Mouse (Mus musculus): Measurements from ENCODE around the gene Zfp775. TPM values are rescaled to one million over a fixed set of nuclear protein-coding genes. Genes with fewer than 3 reads are reported as not detected.

The Zfp775 gene
- polyA plus RNA-seq, 1 experiment from 2014 or later, result 11.1 TPM

DNA sequence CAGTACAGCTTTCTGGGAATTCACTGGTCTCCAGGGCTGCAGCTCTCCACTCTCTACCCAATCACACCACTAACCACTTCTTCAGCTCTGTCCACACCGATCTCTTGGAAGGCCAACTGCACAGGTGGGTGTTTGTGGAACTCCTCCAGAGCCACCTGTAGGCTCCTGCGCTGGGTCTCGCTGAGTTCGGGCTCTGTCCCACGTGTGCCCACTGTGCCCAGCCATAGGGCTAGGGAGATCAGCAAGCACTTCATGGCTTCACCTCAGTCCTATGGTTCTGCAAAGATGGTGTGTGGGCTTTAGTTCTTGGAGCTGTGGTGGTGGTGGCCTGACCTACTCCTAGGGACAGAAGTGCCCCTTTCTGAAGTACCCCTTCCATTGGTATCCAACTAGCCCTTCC is 29.8 kb upstream of the Zfp775 start:
- 84% methylated on average over 5 of the region's 5 CpGs for WGBS
- DNase-seq (ENCODE audit: extremely low spot score, low spot score), result no peak
- peaks cover 10% of the 10 kb centered on the region for H3K4me1 ChIP-seq
- H3K9me3 ChIP-seq, result no peaks in the 10 kb centered on the region; the same call in 1 of the 2 replicates
- no peak overlapping the region for H3K27ac ChIP-seq
- H3K27me3 ChIP-seq (ENCODE audit: poor library complexity, severe bottlenecking), result no peaks in the 10 kb centered on the region
- H3K4me3 ChIP-seq, result no peak overlapping the region
- peaks cover 22% of the 10 kb centered on the region for H3K36me3 ChIP-seq (replicated peaks)

DNA sequence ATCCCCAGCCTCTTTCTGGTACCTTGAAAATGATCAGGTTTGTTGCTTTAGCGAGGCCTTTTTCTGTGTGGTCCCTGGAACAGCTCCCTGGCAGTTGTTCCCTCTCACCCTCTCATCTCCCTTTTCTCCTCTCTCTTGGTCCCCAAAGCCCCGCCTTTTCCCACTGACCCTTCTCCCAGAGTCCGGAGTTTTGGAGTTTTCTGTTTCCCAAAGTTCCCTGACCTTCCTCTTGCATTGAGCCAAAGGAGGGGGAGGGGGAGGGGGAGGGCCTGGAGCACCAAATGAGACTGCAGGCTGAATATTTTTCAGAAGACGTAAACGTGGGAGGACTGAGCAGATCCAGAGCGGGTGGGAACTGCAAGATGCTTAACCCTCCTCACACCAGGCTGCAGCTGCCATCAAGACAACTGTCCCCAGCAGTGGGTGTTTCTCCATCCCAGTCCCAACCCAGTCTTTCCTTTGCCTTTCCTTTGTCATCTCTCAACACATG is 29.2 kb upstream of the Zfp775 start, which contains the start of gene Rarres2:
Gene Rarres2 (minus strand): TSS at position 218 of the 490 bp plus-strand sequence.
- Histone ChIP-seq H3K4me3 (no peak within 1 kb of the TSS), H3K9me3 (no peaks in the 10 kb centered on the region; the same call in 1 of the 2 replicates), H3K36me3 (replicated peaks) (peaks cover 22% of the 10 kb centered on the region), H3K27me3 (ENCODE audit: poor library complexity, severe bottlenecking) (no peaks in the 10 kb centered on the region), H3K27ac (no peak within 1 kb of the TSS), H3K4me1 (peaks cover 10% of the 10 kb centered on the region)
- no peak for DNase-seq (ENCODE audit: extremely low spot score, low spot score)
- 50% methylated on average over 6 of the region's 6 CpGs for WGBS

DNA sequence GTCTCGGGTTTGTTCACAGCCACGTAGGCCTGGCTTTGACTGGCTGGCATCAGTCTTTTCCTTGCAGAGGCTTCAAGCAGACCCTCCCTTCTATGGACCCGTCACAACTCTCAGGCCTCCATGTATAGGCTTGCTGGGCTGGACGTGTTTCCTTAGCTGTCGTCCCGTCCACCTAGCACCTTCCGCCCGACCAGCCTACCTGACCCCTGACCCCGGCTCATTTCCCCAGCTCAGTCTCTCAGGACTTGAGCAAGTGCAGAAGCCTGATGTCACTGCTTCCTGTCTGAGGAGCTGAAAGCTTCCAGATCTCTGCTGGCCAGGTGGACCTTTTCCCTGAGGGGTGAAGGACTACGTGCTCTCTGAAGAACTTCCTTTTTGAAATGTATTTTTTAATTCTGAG is 28.6 kb upstream of the Zfp775 start:
- peaks cover 10% of the 10 kb centered on the region for H3K4me1 ChIP-seq
- H3K9me3 ChIP-seq, result no peaks in the 10 kb centered on the region; the same call in 1 of the 2 replicates
- peaks cover 20% of the 10 kb centered on the region for H3K36me3 ChIP-seq (replicated peaks)
- WGBS, result 67% methylated on average over 10 of the region's 10 CpGs
- no peak overlapping the region for H3K27ac ChIP-seq
- no peak for DNase-seq (ENCODE audit: extremely low spot score, low spot score)
- H3K4me3 ChIP-seq, result no peak overlapping the region
- H3K27me3 ChIP-seq (ENCODE audit: poor library complexity, severe bottlenecking), result no peaks in the 10 kb centered on the region

DNA sequence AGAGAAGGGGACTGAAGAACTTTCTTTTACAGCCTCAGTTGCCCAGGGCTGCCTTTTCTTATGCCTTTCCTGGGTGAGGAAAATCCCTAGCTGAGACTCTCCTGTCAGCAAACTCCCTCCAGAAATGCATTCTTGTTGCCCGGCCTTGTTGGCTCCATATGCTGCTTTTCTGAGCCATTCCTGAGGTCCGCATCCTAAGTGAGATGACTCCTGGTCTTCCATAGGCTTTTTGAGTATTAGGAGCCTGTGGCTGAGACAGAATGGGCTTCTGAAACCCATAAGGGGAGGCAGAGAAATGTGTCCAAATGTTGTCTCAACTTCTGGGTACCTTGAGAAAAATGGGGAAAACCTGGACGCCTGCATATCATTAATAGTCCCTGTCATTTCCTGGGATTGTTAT is 27.9 kb upstream of the Zfp775 start:
- no peak overlapping the region for H3K27ac ChIP-seq
- no peaks in the 10 kb centered on the region; the same call in 1 of the 2 replicates for H3K9me3 ChIP-seq
- WGBS, result 78% methylated on average over 3 of the region's 3 CpGs
- H3K36me3 ChIP-seq (replicated peaks), result peaks cover 13% of the 10 kb centered on the region
- no peaks in the 10 kb centered on the region for H3K27me3 ChIP-seq (ENCODE audit: poor library complexity, severe bottlenecking)
- DNase-seq (ENCODE audit: extremely low spot score, low spot score), result no peak
- no peak overlapping the region for H3K4me3 ChIP-seq
- H3K4me1 ChIP-seq, result peaks cover 10% of the 10 kb centered on the region

DNA sequence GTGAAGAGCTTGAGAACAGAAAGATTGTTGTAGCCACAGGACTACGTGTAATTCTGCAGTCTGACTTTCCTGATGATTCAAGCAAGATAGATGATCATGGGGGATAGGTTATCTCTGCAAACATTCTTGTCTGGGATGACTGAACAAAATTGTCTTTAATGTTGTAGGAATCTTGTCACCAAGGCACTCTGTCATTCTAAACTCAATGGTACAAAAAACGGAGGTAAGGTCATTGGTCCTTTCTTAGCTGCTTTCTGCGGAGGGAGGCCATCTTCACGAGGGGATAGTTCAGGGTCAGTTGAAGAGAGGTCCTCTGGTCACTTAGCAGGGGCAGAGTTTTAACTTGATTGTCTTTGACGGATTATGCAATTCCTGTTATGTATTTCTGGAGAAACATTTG is 23.1 kb upstream of the Zfp775 start:
- Histone ChIP-seq H3K27me3 (ENCODE audit: poor library complexity, severe bottlenecking) (no peaks in the 10 kb centered on the region), H3K9me3 (no peaks in the 10 kb centered on the region), H3K27ac (no peak overlapping the region), H3K4me3 (no peak overlapping the region), H3K4me1 (peaks cover 8% of the 10 kb centered on the region), H3K36me3 (replicated peaks) (no peaks in the 10 kb centered on the region)
- WGBS, result 74% methylated on average over 5 of the region's 5 CpGs
- DNase-seq (ENCODE audit: extremely low spot score, low spot score), result no peak

DNA sequence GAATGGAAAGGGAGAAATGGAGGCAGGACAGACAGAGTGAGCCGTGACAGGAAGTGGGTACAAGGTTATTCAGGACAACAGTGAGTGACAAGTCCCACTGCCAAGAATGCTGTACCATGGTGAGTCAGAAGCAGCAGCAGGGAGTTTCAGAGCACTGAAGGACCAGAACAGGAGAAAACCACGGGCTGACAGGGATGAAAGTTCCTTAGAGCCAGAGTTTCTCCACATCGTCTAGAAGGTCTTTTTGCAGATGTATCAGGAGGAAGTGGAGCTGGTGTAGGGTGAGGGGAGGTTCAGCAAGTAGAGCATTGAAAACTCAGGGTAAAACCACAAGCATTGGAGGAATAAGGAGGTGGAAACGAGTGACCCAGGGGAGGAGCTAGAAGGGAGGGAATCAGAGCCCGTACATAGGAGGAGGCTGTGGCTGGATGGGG is 22.6 kb upstream of the Zfp775 start:
- Histone ChIP-seq H3K4me3 (no peak overlapping the region), H3K9me3 (no peaks in the 10 kb centered on the region), H3K36me3 (replicated peaks) (no peaks in the 10 kb centered on the region), H3K4me1 (peaks cover 8% of the 10 kb centered on the region), H3K27ac (no peak overlapping the region), H3K27me3 (ENCODE audit: poor library complexity, severe bottlenecking) (no peaks in the 10 kb centered on the region)
- no peak for DNase-seq (ENCODE audit: extremely low spot score, low spot score)
- WGBS, result 51% methylated on average over 5 of the region's 5 CpGs

DNA sequence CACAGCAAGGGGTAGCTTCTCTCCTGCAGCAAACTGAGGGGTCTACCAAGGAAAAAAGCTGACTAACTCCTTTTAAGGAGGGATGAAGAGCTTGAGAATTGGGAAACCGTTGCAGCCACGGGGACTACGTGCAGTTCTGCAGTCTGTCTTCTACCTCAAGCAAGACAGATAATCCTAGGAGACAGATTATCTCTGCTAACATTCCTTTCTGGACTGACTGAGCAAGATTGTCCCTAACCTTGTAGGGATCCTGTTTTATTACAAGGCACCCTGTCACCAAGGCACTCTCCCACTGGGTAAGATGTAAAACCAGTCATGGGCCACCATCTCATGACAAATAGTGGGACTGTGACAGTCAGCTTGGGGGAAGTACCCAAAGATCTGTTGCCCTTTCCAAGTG is 20.6 kb upstream of the Zfp775 start:
- H3K9me3 ChIP-seq, result no peaks in the 10 kb centered on the region; the same call in 1 of the 2 replicates
- no peak overlapping the region for H3K4me3 ChIP-seq
- no peaks in the 10 kb centered on the region for H3K36me3 ChIP-seq (replicated peaks)
- no peaks in the 10 kb centered on the region for H3K27me3 ChIP-seq (ENCODE audit: poor library complexity, severe bottlenecking)
- no peak overlapping the region for H3K27ac ChIP-seq
- WGBS, result 48% methylated on average over 3 of the region's 3 CpGs
- no peak for DNase-seq (ENCODE audit: extremely low spot score, low spot score)
- peaks cover 8% of the 10 kb centered on the region for H3K4me1 ChIP-seq

DNA sequence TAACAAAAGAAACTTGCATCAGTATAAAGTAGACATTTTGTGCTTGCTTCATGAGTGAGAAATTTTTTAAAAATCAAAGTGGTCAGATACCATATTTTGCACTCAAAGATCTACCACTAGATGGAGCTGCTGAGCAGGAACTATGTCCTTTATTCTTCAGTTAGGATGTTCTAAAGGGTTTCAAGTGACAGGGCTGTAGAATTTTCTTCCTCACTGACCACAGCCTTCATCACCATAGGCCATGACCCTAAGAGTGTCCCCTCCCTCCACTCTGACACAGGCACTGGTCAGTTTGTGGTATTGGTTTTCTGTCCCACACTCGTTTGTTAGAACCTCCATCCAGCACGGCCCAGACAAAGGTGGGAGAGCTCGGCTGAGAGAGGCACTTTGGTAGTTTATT is 19.8 kb upstream of the Zfp775 start:
- H3K36me3 ChIP-seq (replicated peaks), result no peaks in the 10 kb centered on the region
- no peak for DNase-seq (ENCODE audit: extremely low spot score, low spot score)
- no peaks in the 10 kb centered on the region; the same call in 1 of the 2 replicates for H3K9me3 ChIP-seq
- 77% methylated on average over 3 of the region's 3 CpGs for WGBS
- no peak overlapping the region for H3K27ac ChIP-seq
- no peaks in the 10 kb centered on the region for H3K27me3 ChIP-seq (ENCODE audit: poor library complexity, severe bottlenecking)
- peaks cover 8% of the 10 kb centered on the region for H3K4me1 ChIP-seq
- no peak overlapping the region for H3K4me3 ChIP-seq

DNA sequence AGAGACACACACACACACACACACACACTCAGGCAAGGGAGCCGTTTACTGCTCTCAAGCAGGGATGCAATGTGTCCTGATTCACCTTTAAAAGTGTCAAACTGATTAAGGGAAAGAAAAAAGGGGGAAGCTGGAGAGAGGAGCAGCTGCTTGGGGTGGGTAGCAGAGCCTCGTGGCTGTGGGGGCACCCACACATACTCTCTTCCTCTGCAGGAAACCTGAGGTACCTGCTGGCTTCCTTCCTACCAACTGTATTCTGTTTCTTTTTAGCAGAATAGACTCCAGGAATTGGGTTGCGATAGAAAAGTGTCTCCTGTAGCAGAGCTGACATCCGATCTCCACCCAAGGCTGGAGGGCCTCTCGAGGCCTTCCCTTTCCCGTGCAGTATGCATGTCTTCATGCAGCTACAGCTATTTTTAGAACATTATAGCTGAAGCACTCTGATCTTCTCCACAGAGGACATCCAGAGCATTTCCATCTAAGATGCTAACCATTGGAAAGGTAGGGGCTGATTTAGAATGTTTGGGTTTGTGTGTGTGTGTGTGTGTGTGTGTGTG is 12.6 kb upstream of the Zfp775 start, which contains the start of gene Gm45021:
Gene Gm45021 (plus strand): TSS at position 417 of the 557 bp plus-strand sequence.
- no peaks in the 10 kb centered on the region; the same call in 1 of the 2 replicates for H3K9me3 ChIP-seq
- no peak within 1 kb of the TSS for H3K27ac ChIP-seq
- peaks cover 13% of the 10 kb centered on the region for H3K4me1 ChIP-seq
- no peaks in the 10 kb centered on the region for H3K36me3 ChIP-seq (replicated peaks)
- no peaks in the 10 kb centered on the region for H3K27me3 ChIP-seq (ENCODE audit: poor library complexity, severe bottlenecking)
- WGBS, result 69% methylated on average over 6 of the region's 6 CpGs
- no peak for DNase-seq (ENCODE audit: extremely low spot score, low spot score)
- no peak within 1 kb of the TSS for H3K4me3 ChIP-seq

DNA sequence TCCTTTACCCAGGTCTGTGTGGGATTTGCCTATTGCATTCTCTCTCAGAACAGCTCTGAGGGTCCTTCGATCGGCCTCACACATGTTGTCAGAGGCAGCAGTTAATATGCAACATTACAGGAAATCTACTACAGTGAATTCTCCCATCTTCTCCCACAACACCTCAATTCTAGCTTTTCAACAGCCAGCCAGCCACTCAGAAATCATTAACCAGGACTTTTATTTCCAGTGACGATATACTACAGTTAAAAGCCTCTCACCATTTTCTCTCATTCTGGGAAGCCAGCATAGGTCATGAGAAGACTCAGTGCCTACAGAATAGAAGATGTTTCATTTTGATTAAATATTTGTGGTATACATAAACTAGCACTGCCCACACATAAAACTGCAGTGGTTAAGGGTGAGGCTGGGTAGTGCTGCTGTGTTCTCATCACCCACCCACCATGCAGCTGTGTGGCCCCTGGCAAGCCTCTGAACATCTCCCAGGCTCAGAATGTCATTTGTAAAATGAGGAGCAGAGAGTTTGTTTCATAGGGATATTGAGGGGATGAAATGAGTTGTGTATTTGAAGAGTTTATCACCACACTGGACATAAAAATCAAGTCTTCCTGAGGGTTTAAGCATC is 10.5 kb upstream of the Zfp775 start:
- no peak overlapping the region for H3K4me3 ChIP-seq
- DNase-seq (ENCODE audit: extremely low spot score, low spot score), result no peak
- H3K36me3 ChIP-seq (replicated peaks), result peaks cover 14% of the 10 kb centered on the region
- H3K9me3 ChIP-seq, result peaks cover 10% of the 10 kb centered on the region
- WGBS, result 89% methylated on average over 3 of the region's 3 CpGs
- H3K27ac ChIP-seq, result no peak overlapping the region
- no peaks in the 10 kb centered on the region for H3K27me3 ChIP-seq (ENCODE audit: poor library complexity, severe bottlenecking)
- H3K4me1 ChIP-seq, result peaks cover 27% of the 10 kb centered on the region

DNA sequence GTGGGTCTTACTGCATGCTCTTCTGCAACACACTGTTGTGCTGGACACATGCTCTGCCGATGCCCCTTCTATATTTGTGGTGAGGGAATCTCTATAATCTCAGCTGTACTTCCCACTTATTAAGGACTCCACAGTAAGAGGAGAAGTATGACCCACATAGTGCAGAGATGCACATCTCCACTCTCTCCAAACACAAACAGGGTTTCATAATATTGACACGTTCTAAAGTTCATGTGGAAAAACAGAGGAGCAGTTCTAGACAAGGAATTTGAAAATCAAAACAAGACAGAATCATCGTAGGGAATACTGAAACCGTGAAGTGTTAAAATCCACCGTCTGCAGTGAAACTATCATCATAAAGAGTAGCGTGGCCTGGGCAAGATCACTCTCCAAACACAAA is 10.0 kb upstream of the Zfp775 start:
- no peak for DNase-seq (ENCODE audit: extremely low spot score, low spot score)
- Histone ChIP-seq H3K4me1 (peaks cover 27% of the 10 kb centered on the region), H3K36me3 (replicated peaks) (peaks cover 19% of the 10 kb centered on the region), H3K4me3 (no peak overlapping the region), H3K27me3 (ENCODE audit: poor library complexity, severe bottlenecking) (no peaks in the 10 kb centered on the region), H3K9me3 (peaks cover 16% of the 10 kb centered on the region), H3K27ac (no peak overlapping the region)
- 92% methylated on average over 6 of the region's 6 CpGs for WGBS

DNA sequence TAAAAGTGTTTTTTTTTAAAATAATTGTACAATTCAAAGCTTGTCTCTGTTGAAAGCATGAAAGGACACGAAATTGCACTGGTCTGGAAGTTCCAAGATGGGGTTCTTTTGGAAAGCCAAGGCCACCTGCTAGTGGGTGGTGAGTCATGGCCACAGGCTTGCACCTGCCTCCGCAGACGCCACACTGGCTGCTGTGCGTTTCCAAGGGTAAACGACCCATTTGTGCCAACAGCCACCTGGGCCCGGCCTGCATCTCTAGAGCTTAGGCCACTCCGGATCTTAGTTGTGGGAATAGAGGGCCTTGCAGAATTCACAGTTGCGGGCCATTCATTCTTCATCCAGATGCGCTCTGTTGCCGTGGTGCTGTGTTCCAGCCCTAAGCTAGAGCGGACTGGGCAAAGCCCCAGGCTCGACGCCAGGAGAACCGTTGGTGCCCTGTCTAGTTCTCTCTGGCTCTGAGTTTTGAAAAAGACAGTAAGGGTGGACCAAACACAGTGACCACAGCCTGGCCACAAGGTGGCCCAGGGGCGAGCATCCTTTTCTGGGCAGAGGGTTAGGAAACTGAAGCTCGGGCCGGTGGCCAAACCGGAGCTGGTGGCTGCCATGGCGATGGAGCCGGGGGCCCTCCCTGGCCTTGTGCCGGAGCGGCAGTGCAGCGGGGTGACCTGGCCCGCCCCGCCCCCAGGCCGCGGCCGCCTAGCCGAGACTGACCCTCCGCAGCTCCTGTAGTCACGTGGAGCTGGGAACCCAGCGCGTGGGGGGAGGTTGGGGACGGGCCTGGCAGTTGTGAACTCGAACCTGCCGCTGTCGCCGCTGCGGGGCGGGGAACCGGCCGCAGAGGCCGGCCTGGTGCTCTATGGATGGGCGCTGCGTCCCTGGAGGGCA is 8.5 kb upstream of the Zfp775 start, which contains the start of the genes Repin1 and Gm44965:
Gene Repin1 (plus strand): TSS at position 726 of the 885 bp plus-strand sequence.
Gene Gm44965 (plus strand): TSS at position 784 of the 885 bp plus-strand sequence.
- peaks cover 34% of the 10 kb centered on the region for H3K36me3 ChIP-seq (replicated peaks)
- peak within 1 kb of the TSS; percentile 98 for H3K27ac ChIP-seq
- H3K27me3 ChIP-seq (ENCODE audit: poor library complexity, severe bottlenecking), result no peaks in the 10 kb centered on the region
- DNase-seq (ENCODE audit: extremely low spot score, low spot score), result peak; percentile 93
- peaks cover 30% of the 10 kb centered on the region for H3K9me3 ChIP-seq
- H3K4me1 ChIP-seq, result peaks cover 27% of the 10 kb centered on the region
- peak within 1 kb of the TSS; percentile 87 for H3K4me3 ChIP-seq
- 5% methylated on average over 45 of the region's 45 CpGs for WGBS
